Mouse (Mus musculus) layer of hippocampus, postnatal 25 days (tissue): ENCODE data around the gene Il1rapl2. TPM values are rescaled to one million over a fixed set of nuclear protein-coding genes. Genes with fewer than 3 reads are reported as not detected.
"Not testable (repeated sequence)": the region's sequence is repeated elsewhere in the genome, so short reads cannot be mapped to it uniquely, and the experiment has no call there.

Source experiments
- DNase-seq, 2 experiments: peaks; one replicate each; pipeline ENCODE4 v3.0.0; 2022; ENCODE audit warnings: mixed read lengths in 2 of 2, low spot score in 1 of 2; ENCODE audit errors: extremely low spot score in 1 of 2
- total RNA-seq, 2 experiments: library from RNA; stranded (reverse); gene quantifications; 2 replicates each; pipeline ENCODE4 v1.2.3; 2021

Il1rapl2 gene
- total RNA-seq, 2 experiments from 2014 or later: 2.2 to 3.1 TPM

- no peak for DNase-seq
Measured at GRCm38 (mm10) chrX:138104668-138105067, 534.3 kb downstream of the Il1rapl2 start.

GRCm38 (mm10) chrX:138170146-138170545 lies 599.7 kb downstream of the Il1rapl2 start:
- DNase-seq: no peak

- no peak for DNase-seq
Measured at GRCm38 (mm10) chrX:138209480-138209879, 639.1 kb downstream of the Il1rapl2 start, which contains the start of gene Tex13a. Tex13a (minus strand) TSS chrX:138209580.

GRCm38 (mm10) chrX:138234626-138235025 lies 664.2 kb downstream of the Il1rapl2 start:
- no peak for DNase-seq

- DNase-seq: not testable (repeated sequence)
Measured at GRCm38 (mm10) chrX:138348736-138349135, 778.3 kb downstream of the Il1rapl2 start.

GRCm38 (mm10) chrX:138433794-138434193 lies 863.4 kb downstream of the Il1rapl2 start:
- no peak for DNase-seq

GRCm38 (mm10) chrX:138437939-138438338 lies 867.5 kb downstream of the Il1rapl2 start:
- no peak for DNase-seq

- DNase-seq: no peak
Measured at GRCm38 (mm10) chrX:138449856-138450255, 879.4 kb downstream of the Il1rapl2 start.

- no peak for DNase-seq
Measured at GRCm38 (mm10) chrX:138478488-138478887, 908.1 kb downstream of the Il1rapl2 start.

- no peak for DNase-seq
Measured at GRCm38 (mm10) chrX:138500510-138500909, 930.1 kb downstream of the Il1rapl2 start.

- no peak for DNase-seq
Measured at GRCm38 (mm10) chrX:138505049-138505448, 934.6 kb downstream of the Il1rapl2 start.

- no peak for DNase-seq
Measured at GRCm38 (mm10) chrX:138620106-138620505, 1049.7 kb downstream of the Il1rapl2 start.

- DNase-seq: no peak
Measured at GRCm38 (mm10) chrX:138625311-138625710, 1054.9 kb downstream of the Il1rapl2 start.

- no peak for DNase-seq
Measured at GRCm38 (mm10) chrX:138722372-138722771, 1152.0 kb downstream of the Il1rapl2 start.

GRCm38 (mm10) chrX:138800958-138801357 lies 1230.5 kb downstream of the Il1rapl2 start:
- DNase-seq: no peak

GRCm38 (mm10) chrX:138831876-138832275 lies 1261.5 kb downstream of the Il1rapl2 start:
- no peak for DNase-seq

- no peak for DNase-seq
Measured at GRCm38 (mm10) chrX:138833894-138834293, 1263.5 kb downstream of the Il1rapl2 start.

GRCm38 (mm10) chrX:138838381-138838780 lies 1268.0 kb downstream of the Il1rapl2 start:
- DNase-seq: no peak
